Mouse (Mus musculus): ENCODE data around the gene Shroom3.

DNA sequence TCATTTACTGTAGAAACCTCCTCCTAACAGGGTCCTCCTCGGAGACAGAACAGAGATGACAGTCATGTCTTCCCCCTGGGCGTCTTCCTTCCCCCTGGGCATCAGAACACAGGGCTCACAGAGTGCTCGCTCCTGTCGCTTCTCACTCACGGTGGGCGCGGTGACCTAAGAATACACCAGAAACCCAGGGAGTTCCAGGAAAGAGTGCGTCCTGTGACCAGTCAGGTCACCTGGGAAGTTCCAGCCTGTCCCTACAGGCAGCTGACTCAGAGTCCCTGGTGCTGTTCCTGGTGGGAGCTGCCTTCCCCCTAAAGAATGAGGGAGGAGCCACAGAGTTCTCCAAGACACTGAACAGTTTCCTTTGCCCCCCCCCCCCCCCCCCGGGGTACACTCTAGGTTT lies 283.9 kb downstream of the Shroom3 start:
- TF ChIP-seq POLR2A (IDR thresholded peaks at IDR 0.05; ENCODE audit: low read depth, low read length) (no peak), CTCF (conservative IDR thresholded peaks at IDR 0.05; ENCODE audit: insufficient read depth, insufficient read length, low read depth, low read length) (no peak)

Measured in kidney, adult 2 months (tissue).